Mouse (Mus musculus) ovary, postnatal 14 days (tissue): ENCODE data around the gene Setd5.
A peak's percentile ranks its signal among the peaks of the same experiment; 100 is the strongest.

Experiments used
- DNase-seq: peaks from one replicate; pipeline ENCODE4 v3.0.0; 2022; ENCODE audit warnings: low spot score

Gene Setd5

DNA sequence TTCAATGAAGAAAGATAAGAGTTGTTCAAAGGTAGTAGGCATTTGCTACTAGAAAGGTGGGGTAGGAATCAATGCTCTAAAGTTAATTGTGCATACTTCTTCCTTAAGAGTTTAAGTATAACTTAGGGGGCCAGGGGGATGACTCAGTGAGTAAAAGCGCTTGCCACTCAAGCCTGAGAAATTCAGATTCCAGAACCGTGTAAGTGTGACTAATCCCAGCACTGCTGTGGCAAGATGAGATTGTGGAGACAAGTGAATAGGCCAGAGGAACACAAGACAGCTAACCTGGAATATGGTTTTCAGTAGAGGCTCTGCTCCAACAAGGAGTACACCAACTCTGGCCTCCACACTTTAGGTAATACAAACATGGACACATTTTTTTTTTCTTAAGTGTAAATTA, 56.2 kb downstream of the Setd5 start:
- no peak for DNase-seq

DNA sequence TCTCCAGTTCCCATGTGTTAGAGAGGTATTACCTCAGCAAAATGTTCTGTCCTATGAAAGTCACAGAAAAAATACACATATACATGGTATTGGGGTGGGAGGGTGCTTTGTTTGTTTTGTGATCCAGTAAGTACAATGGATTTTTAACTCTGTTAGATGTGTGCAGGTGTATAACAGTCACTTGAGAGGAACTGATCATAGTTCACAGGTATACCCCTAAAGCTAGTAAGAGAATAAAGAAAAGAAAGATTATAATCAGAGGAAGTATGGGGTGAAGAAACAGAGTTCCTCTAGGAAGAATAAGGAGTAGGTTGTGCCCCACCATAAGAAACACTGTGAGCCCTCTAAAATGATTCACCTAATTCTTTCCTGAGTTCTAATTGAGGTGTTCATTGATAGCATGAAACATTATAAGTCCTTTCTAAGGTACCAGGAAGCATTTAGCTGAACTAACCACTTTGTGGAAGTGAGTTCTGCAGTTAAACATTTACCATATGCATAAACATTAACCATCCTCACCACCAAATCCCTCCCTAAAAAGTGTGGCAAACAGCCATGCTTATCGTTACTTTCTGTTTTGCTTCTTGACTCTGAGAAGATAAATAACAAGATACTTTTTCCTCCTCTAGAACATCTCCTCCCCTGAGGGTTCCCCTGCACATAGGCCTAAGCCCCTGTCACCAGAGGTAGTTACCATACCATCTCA, 64.4 kb downstream of the Setd5 start:
- no peak for DNase-seq

DNA sequence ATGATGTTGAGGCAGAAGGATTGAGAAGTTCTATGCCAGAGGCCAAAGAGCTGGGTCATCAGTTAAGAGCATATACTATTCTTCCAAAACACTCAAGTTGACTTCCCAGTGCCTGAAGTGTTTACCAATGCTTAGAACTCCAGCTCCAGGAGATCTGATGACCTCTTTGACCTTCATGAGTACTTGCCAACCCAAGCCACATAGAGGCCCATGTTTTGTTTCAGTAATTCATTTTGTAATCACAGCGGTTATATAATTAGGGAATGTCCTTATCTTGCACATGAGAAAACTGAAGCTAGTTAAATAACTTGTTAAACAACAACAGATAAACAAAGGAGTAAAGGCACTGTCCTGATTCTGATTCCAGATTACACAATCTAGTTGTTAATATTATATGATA, 67.6 kb downstream of the Setd5 start:
- DNase-seq = no peak

DNA sequence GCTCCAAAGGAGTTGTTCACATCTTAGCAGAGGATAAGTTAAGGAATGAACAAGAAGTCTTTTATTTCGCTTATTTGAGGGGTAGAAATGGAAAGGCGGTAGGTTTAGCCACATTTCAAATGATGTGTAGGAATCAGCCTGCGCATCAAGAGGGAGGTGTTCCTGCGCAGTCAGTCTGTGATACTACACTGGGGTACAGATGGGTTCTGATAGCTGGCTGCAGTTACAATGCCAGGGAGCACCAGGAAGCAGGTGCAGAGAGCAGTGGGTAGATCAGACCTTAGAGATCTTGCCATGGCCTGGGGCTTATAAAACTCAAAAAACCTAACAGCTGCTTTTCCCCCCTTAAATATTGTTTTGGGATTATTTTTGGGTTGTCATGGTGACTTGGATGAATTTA, 68.1 kb downstream of the Setd5 start:
- no peak for DNase-seq

DNA sequence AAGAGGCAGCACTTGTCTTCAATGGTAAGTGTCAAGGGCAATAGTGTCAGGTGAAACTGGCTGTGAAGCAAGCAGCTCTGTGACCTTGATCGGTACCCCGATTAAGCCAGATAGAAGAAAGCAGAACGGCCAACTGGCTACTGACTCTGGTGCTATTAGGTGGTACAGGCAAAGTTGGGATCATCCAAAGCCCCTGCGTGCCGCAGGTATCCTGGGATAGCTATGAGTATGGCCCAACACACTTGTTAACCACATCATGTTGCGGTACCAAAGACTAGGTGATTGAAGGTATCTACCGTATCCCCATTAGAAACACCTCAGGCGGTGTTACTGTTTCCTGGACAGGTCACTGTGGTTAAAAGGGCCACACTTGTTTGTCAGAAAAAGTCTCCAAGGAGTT, 76.9 kb downstream of the Setd5 start:
- DNase-seq = no peak

DNA sequence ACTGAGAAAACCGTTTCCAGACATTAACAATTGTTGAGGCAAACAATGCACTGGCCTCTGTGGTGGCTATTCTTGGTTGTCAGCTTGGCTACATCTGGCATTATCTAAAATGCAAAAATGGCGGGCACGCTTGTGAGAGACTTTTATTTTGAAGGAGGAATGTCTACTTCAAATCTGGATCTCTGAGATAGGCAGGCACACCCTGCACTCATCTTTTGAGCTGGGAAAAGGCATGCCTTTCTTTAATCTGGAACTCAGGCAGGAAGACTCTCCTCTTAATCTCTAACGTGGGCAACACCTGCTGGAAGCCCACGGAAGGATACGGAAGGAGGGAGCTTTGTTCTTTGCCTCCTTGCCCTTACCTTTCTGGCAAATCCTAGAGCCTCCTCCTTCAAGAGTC, 77.7 kb downstream of the Setd5 start:
- no peak for DNase-seq

DNA sequence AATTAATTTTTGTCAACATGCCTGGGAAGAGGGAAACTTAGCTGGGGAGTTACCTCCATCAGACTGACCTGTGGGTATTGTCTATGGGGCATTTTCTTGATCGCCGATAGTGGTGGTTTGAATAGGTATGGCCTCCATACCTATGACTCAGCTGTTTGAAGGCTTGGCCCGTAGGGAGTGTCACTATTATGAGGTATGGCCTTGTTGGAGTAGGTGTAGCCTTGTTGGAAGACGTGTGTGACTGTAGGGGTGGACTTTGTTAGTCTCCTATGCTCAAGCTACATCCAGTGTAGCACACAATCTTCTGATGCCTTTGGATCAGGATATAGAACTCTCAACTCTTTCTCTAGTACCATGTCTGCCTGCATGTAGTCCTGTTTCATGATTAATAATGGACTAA, 78.9 kb downstream of the Setd5 start:
- no peak for DNase-seq

DNA sequence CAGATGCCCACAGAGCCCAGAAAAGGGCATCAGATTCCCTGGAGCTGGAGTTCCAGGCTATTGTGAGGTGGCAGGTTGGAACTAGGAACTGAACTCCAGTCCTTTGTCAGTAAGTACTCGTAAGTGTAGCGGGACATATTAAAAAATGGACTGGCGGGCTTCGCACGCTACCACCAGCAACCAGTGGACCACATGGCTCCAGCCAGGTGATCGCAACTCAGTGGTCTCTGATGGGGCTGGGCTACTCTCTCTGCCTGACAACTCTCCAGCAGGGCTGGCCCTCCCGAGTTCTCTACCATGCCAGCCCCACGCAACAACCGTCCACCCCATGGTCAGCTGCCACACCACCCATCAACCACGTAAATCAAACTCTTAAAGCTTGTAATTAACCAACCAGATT, 82.9 kb downstream of the Setd5 start:
- DNase-seq = no peak

DNA sequence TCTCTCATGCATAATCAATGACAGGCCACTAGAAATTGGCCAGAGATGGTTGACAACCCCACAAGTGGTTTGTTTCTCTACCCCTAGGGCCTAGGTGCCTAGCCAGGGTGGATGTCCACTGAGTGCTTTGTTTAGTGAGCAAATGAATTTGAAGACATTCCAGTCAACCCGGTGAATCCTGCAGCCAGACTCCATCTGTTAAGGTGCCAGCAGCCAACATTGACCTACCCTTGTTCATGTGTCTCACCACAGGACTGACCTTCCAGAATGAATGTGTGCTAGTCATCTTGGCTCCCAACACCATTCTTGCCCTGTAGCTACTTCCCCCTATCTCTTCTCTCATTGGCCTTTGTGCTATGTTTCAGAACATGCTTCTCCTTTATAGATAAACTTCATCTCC, 84.8 kb downstream of the Setd5 start:
- DNase-seq = no peak

DNA sequence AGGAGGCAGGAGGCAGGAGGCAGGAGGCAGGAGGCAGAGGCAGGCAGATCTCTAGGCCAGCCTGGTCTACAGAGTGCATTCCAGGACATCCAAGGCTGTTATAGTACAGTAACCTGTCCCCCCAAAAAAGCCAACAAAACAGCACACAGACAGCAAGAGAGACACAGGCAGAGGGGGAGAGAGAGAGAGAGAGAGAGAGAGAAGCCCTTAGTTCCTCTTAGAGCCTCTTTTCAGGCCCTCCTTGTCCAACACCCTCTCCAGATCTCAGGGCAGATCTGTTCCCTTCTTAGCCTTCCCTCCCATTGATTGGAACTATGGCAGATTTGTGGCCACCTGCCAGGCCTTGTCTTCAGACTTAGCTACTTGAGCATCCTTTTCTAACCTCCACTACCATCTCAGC, 86.3 kb downstream of the Setd5 start:
- no peak for DNase-seq

DNA sequence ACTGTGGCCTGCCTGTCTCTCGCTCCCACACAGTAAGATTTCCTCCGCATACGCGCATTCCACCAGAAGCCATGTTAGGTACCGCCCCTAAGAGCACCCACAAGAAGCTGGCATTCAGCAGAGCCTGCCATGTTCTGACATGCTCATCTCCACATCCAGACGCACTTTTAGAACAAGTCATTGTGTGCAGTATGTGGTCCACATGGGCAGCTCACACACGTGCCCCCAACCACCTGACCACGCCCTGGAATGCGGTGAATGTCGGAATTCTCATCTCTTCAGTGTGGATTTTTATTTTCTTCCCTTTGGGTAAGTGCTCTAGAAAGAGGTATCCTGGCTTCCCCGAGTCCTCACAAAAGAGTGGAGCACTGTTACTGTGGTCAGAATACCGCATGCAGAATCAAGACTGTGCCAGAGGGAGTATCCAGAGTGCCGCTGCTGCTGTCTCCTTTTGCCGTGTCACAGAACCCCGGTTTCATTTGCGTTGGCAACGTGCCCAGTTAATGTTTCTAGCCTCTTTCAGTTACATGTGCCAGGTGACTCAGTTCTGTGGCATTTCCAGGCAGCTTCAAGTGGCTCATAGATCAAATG, 89.6 kb downstream of the Setd5 start:
- peak; percentile 39 for DNase-seq

DNA sequence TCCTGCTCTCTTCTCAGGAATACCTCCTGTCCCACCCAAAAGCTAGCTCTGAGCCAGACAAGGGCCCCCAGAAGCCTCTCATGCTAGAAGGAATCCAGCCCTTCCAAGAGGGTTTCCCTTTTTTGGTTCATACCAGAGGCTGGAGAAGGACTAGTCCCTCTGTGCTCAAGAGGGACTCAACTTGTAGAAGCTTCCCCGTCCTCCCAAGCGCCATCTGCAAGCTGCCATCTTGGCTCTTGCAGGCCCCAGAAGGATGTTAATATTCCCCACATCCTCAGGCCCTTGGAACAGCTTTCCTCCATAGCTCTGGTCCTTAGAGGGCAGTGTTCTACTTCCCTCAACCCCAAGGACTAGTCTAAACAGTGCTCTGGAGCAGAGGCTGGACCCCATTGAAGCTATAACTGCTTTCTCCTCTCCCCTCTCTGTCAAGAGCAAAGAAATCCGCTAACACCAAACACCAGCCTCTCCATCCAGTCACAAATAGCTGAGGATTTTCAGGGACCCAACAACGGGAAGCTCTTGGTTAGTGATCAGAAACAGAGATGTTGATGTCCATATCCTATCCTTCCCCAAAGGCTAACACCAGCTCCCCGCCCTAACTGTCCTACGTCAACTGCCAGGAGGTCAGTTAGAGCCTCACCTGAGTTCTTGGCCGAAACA, 91.3 kb downstream of the Setd5 start:
- DNase-seq = no peak

DNA sequence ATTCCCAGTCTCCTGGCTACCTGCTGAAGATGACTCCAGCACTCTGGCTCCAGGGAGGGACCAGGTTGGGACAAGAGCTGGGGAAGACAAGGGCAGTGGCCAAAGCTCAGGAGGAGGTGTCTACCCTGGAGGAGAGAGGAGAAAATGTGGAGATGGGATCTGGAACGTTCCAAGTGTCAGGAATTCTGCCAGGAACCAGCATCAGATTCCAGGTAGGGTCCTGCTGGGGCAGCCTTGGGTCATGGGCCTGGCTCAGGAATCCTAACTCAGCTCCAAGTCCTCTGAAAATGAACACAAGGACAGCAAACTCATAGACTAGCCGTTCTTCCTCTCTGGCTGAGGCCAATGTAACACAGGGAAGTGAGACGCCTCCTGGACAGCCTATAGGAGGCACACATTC, 92.7 kb downstream of the Setd5 start:
- DNase-seq = no peak

DNA sequence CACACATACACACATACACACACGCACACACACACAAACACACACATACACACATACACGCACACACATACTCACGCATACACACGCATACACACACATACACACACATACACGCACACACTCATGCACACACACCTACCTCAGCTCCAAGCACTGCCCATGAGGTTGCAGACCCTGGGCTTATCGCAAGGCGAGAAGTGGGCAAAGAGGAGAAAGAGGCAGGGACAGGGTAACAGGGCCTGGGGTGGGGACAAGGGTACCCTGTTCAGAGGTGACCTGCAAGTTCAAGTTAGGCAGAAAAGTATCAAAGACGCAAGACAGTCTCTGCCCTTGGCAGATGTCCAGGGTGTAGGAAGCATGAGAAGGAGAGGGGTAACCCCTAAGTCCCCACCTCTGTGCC, 93.5 kb downstream of the Setd5 start:
- DNase-seq = no peak

DNA sequence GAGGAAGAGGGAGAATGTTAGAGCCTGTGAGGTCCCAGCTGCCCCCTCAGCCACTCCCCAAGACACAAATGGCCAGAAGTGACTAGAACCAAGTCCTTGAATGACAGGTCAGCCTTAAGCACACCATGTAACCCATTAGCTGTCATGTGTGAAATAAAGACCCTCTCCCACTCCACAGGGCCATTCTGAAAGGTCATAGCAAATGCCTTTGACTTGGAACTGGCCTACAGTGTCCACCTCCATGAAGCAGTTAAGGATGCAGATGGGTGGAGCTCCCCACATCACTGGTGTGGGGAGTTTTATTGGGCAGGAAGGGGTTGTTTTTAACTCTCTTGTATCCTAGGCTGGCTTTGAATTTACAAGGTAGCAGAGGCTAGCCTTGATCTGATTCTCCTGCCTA, 94.8 kb downstream of the Setd5 start:
- no peak for DNase-seq

DNA sequence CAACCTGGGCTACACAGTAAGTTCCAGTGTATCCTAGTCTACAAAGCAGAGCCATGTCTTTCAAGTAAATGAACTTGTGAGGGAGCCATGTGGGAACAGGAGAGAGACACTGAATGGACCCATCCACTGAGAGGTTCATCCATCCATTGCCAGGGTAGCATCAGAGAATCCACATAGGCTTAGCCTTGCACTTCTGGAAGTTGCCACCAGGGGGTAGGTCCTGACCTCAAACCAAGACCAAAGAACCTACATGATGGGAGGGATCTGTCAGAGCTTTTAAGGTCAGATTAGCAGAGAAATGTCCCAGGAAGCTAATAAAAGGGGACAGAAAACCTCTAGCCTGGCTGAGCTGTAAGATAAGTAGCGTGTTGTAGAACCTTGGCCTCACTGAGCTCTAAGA, 95.4 kb downstream of the Setd5 start:
- peak; percentile 27 for DNase-seq

DNA sequence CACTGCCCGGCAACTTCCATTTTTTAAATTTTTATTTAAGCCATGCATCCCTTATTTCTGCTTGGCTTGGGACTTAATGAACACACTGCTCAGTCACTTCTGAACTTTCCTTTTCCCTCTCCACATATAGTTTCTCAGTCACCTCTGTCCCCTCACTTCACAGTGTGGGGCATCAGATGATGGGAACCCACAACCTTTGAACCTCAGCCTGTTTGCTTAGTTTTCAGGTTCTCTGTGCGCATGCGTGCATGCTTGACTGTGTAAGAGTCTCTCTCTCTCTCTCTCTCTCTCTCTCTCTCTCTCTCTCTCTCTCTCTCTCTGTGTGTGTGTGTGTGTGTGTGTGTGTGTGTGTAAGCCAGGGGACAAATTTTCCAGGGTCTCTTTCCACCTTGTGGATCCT, 98.3 kb downstream of the Setd5 start:
- DNase-seq = no peak

DNA sequence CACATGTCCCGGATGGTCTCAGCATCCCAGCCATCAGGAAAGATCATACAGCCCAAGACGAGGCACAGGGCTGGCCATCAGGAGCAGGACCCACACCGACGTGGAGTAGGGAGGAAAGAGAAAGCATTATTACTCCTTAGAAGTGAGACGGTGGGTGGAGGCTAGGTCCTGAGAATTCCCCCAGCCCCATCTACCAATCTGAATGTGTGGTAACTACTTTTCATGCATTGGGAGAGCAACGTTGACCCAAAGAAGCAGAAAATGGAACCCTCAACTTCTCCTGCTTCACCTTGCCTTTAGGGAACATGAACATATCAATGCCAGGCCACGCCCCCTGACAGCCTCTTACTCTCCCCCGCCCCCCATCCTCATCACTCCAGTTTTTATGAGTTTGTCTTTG, 99.4 kb downstream of the Setd5 start:
- DNase-seq = no peak

DNA sequence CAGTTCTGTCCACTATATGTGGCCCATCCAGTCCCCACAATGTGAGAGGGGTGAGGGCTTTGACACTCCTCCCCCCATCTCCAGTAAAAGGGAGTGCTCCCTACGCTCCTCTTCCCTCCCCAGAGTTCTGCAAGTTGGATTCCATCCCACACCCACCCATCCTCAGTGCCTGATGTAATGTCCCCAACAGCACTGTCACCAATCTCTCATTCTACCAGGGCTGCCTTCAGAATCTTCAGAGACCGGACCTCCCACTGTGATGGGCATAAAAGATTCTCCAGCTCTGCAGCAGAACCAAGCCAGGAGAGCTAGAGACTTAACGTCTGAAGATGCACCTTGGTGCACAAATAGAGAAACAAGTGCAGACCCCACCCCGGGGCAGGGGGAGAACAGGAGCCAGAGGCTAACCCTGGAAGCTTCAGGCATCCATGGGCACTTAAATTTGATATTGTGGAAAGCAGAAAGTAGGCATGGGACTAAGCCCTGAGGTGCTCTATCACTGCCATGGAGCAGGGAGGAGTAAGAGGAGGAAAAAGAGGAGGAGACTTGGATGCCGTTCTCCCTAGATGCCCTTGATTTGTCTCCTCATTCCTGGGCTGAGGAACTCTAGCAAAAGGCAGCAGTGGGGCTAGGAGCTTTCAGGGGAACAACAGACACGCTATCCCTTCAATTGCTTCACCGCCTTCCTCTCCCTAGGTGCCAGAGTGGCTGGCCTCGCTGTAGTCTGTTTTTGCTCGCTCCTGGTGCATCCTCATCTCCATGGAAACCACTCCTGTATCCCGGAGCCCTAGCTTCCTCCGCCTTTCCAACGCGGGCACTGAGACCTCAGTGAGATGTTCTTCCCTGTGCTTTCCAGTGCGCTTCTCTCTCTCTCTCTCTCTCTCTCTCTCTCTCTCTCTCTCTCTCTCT, 101.4 kb downstream of the Setd5 start:
- DNase-seq = no peak

DNA sequence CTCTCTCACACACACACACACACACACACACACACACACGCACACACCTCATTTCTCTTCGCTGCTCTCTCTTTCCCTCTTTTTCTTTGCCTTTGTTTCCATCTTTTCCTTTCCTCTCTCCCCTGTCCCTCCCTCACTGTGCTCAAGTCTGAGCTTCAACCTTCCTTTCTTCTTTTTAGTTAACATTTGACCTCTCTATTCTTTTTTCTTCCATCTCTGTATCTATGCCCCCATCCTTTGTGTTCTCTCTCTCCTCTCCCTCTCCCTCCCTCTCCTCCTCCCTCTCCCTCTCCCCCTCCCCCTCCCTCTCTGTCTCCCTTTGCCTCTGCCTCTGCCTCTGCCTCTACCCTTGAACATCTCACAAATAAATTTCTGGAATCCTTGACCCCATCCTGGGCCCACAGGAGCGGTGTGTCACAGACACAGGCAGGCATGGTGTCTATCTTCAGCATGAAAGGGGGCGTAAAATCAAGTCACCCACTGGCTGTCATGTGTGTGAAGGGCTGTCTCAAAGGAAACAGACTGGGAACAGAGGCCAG, 102.1 kb downstream of the Setd5 start:
- DNase-seq = no peak

DNA sequence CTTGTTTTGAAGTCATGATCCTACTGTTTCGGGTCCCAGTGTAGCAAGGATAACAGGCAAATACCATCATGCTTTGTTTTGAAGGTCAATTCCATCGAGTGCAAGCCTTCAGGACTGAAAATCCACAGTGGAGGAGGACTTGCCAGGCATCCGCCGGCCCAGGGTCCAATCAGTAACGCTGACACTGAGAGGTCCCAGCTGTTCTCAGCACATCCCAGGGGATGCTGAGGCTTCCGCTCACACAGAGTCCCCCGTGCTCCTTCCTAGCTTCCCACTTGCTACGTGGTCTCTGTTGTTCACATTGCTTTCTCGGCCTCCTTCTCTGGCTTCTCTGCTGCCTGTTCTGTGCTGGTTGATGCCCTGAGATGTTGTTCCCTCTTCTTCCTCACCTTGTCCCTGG, 107.0 kb downstream of the Setd5 start:
- no peak for DNase-seq

DNA sequence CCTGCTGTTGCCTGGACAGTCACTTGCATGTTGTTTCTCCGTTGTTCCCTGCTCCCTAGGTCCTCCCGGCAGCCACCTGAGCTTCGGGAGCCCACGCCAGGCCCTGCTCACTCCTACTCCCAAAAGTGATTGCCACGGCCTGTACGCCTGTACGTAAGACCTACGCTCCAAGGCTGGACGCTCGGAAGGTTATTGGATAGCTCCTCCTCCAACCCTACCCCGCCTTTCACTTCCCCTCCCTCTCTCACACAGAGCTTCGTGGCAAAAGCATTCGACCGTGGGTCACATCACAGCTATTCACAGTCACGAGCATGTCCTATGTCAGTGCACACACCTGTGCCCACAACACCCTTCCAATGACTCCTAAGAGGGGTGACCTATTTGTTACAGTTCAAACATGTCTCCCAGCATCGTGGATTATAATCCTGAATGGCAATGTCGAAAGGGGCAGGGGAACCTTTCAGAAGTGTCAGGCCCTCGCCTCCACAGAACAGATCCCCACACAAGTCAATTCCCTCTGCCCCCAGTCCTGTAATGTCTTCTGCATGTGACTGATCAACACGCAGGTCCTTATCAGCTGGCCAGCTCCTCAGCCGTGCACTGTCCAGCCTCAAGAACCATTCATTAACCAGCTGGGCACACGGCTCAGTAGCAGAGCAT, 107.8 kb downstream of the Setd5 start:
- no peak for DNase-seq
